Mouse (Mus musculus) urinary bladder, adult 18-20 months (tissue): Measurements from ENCODE around the gene Nectin3.
"Not testable (repeated sequence)": the region's sequence is repeated elsewhere in the genome, so short reads cannot be mapped to it uniquely, and the experiment has no call there.

Experiments used
- DNase-seq, 2 experiments: peaks; one replicate each; pipeline ENCODE4 v3.0.0; 2022; ENCODE audit warnings: low spot score in 2 of 2, mixed read lengths in 2 of 2

Nectin3 gene

GRCm38 (mm10) chr16:46416177-46416576, 82.1 kb downstream of the Nectin3 start:
- DNase-seq = no peak

DNA sequence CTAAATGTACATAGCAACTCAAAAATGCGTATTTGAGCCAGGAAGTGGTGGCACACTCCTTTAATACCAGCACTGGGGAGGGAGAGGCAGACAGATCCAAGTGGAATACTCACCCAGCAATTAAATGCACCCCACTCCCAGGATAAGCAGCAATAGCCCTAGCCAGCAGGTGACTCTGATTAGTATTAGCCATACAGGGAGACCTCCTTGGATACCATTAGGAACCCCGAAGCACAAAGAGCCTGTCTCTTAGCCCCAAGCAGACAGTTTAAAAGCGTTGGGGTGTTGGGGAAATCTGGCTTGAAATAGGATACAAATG, 87.6 kb downstream of the Nectin3 start:
- no peak for DNase-seq

GRCm38 (mm10) chr16:46410053-46410738, 88.1 kb downstream of the Nectin3 start:
- no peak for DNase-seq

- DNase-seq = no peak
Measured at GRCm38 (mm10) chr16:46407997-46408396, 90.3 kb downstream of the Nectin3 start.

GRCm38 (mm10) chr16:46406844-46407639, 91.3 kb downstream of the Nectin3 start:
- no peak for DNase-seq

DNA sequence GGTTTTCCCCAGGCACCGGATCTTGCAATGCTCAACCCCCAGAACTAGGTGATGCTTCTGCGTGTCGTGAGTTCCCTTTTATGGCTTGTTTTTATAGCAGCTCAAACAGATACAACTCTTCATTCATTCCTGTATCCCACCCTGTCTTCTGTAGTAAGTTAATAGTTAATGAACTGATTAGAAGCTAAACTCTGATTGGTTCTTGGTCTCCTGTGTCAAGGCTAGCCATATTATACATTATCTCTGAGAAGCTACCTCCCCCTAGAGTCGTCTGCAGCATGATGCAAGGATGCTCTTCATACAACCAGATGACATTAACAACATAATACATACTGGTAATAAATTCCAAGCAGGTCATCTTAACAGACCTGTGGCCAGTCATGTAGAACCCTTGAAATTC, 100.4 kb downstream of the Nectin3 start:
- DNase-seq = no peak

- DNase-seq = no peak
Measured at GRCm38 (mm10) chr16:46389415-46390033, 108.8 kb downstream of the Nectin3 start.

GRCm38 (mm10) chr16:46388527-46389414, 109.6 kb downstream of the Nectin3 start:
- DNase-seq = no peak

GRCm38 (mm10) chr16:46384279-46384678, 114.0 kb downstream of the Nectin3 start:
- DNase-seq = no peak

DNA sequence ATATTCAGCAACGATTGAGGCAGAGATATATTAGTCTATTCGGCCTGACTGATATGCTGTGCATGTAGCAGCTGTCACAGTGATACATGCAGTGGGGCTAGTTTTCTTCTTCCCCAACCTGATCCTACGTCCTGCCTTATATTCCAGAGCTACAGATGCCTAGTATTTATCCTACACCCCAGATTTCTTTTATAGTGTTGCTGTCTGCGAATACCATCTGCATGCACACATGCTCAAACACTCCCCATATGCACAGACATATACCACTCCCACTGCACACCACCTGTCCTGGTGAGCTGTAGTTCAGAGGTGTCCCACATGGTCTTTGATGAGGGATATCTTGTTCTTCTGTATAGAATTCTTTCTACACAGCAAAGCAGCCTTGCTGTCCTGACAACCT, 115.0 kb downstream of the Nectin3 start:
- no peak for DNase-seq

DNA sequence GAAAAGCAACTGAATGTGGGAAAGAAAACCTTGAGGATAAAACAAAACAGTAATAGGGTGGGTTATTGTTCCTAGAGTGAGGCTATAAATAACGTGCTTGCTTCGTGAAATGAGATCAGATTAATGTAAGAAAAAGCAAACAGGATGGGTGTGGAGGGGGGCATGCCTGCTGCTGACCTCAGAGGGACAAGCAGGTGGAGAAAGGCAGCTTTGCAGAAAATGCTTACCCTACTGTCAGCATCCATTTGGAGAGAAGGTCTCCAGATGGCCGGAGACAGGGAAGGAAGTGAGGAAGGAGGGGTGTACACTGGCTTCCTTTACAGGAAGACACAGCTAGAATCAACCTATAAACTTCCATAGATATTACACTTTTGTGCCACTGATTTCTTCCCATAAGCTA, 121.8 kb downstream of the Nectin3 start:
- DNase-seq = no peak

GRCm38 (mm10) chr16:46362022-46362421, 136.3 kb downstream of the Nectin3 start:
- no peak for DNase-seq

GRCm38 (mm10) chr16:46357658-46358057, 140.7 kb downstream of the Nectin3 start:
- not testable (repeated sequence) for DNase-seq

DNA sequence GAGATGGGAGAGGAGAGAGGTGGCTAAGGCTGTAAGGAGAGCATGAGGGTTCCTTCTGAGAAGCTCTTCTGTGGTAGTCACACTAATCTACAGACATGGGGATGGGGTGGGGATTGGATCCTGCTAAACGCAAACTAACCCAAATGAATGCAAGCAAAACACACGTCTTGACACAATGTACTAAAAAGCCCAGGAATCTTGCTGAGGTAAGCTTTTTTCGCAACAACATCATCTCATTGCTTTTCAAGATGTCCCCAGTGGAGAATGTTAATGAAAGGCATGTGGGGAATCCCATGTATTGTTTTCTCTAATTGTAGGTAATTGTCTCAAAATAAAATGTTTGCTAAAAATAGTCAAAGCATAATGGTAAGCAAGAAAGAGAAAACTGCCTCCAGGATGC, 141.7 kb downstream of the Nectin3 start:
- no peak for DNase-seq
